Mouse (Mus musculus): ENCODE measurements at regions not wholly inside any gene's neighbourhood (a gene's known extent, or its start where the extent isn't known, plus 50 kb on each side); places are given as distances from the start of the nearest gene placed in this dataset.

DNA sequence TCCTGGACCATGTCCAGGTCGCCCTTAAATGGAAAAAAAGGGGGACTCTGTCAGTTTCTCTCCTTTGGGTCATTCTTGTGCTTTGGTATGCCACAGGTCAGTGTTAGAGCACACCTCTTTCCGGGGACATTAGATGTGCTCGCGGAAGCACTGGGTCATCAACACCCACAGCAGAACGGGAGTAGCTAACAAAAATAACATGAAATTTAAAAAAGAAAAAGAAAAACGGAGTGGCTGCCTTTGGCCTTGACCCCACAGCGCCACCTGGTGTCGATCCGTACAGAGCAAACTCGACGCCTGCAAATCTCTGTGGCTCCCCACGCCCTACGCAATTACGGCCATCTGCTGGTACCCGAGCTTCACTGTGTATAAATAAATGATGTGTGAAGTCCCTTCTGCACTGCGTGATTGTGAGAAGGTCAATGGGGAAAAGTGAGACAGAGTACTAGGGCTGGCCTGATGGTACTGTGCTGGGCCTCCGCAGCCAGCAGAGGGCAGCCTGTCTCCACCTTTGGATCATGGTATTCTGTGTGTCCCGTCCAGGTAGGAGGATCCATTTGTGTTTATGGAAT is 99.0 kb upstream of the Slc7a12 start:
- peak; percentile 22 for DNase-seq

DNA sequence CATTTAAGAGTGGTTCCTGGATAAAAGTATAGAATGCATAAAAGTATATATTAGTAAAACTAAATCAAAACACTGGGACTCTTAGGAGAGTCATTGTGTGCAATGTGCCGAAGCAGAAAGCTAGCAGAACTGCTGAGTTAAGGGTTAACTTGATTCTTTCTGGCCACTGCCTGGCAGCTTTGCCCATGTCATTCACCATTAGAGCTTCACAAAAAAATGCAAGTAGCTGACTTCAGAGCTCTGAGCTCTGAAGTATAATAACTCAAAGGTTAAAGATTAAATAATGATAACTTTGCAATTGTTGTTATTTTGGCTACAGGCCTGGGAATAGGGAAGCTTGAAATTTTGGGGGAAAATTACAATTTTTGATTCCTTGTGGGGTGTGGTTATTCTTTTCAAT is 89.8 kb upstream of the Slc7a12 start:
- DNase-seq, result no peak

- DNase-seq, result no peak
Measured at GRCm38 (mm10) chr3:14398676-14399075, 81.8 kb upstream of the Slc7a12 start.

- no peak for DNase-seq
Measured at GRCm38 (mm10) chr3:14408435-14409125, 71.9 kb upstream of the Slc7a12 start.
